Mouse (Mus musculus): ENCODE measurements around the gene Zfp61.
A peak's percentile ranks its signal among the peaks of the same experiment; 100 is the strongest.
"Not testable (repeated sequence)": the region's sequence is repeated elsewhere in the genome, so short reads cannot be mapped to it uniquely, and the experiment has no call there.

Zfp61 gene

GRCm38 (mm10) chr7:24287670-24288069 is 13.4 kb downstream of the Zfp61 start:
- H3K36me3 ChIP-seq (ENCODE audit: control insufficient read depth, insufficient read depth, low read length, poor library complexity, severe bottlenecking) = peaks cover 3% of the 10 kb centered on the region; the same call in 1 of the 2 replicates
- no peaks in the 10 kb centered on the region for H3K27me3 ChIP-seq (ENCODE audit: control insufficient read depth, insufficient read depth, low read length, poor library complexity, severe bottlenecking)
- no peak for DNase-seq (ENCODE audit: low read depth, low spot score)

- no peak for DNase-seq (ENCODE audit: low read depth, low spot score)
- no peaks in the 10 kb centered on the region for H3K27me3 ChIP-seq (ENCODE audit: control insufficient read depth, insufficient read depth, low read length, poor library complexity, severe bottlenecking)
- peaks cover 1% of the 10 kb centered on the region; the same call in 1 of the 2 replicates for H3K36me3 ChIP-seq (ENCODE audit: control insufficient read depth, insufficient read depth, low read length, poor library complexity, severe bottlenecking)
Observed at GRCm38 (mm10) chr7:24286916-24287315, 14.1 kb downstream of the Zfp61 start.

- peak; percentile 30 for DNase-seq (ENCODE audit: low read depth, low spot score)
- no peaks in the 10 kb centered on the region; the same call in 1 of the 2 replicates for H3K36me3 ChIP-seq (ENCODE audit: control insufficient read depth, insufficient read depth, low read length, poor library complexity, severe bottlenecking)
- H3K27me3 ChIP-seq (ENCODE audit: control insufficient read depth, insufficient read depth, low read length, poor library complexity, severe bottlenecking) = no peaks in the 10 kb centered on the region
Observed at GRCm38 (mm10) chr7:24286090-24286489, 14.9 kb downstream of the Zfp61 start.

GRCm38 (mm10) chr7:24280858-24281145 is 20.2 kb downstream of the Zfp61 start:
- DNase-seq (ENCODE audit: low read depth, low spot score) = no peak
- no peaks in the 10 kb centered on the region for H3K36me3 ChIP-seq (ENCODE audit: control insufficient read depth, insufficient read depth, low read length, poor library complexity, severe bottlenecking)
- no peaks in the 10 kb centered on the region for H3K27me3 ChIP-seq (ENCODE audit: control insufficient read depth, insufficient read depth, low read length, poor library complexity, severe bottlenecking)

- H3K27me3 ChIP-seq (ENCODE audit: control insufficient read depth, insufficient read depth, low read length, poor library complexity, severe bottlenecking) = no peaks in the 10 kb centered on the region
- DNase-seq (ENCODE audit: low read depth, low spot score) = no peak
Observed at GRCm38 (mm10) chr7:24280031-24280857, 20.8 kb downstream of the Zfp61 start.

GRCm38 (mm10) chr7:24278771-24279170 is 22.3 kb downstream of the Zfp61 start:
- DNase-seq (ENCODE audit: low read depth, low spot score); H3K36me3 ChIP-seq (ENCODE audit: control insufficient read depth, insufficient read depth, low read length, poor library complexity, severe bottlenecking); H3K27me3 ChIP-seq (ENCODE audit: control insufficient read depth, insufficient read depth, low read length, poor library complexity, severe bottlenecking): not testable (repeated sequence)

More at GRCm38 (mm10) chr7:24280031-24280857, 20.8 kb downstream of the Zfp61 start:
- no peaks in the 10 kb centered on the region for H3K36me3 ChIP-seq (ENCODE audit: control insufficient read depth, insufficient read depth, low read length, poor library complexity, severe bottlenecking)

GRCm38 (mm10) chr7:24274456-24274855 is 26.6 kb downstream of the Zfp61 start:
- Histone ChIP-seq H3K27me3 (ENCODE audit: control insufficient read depth, insufficient read depth, low read length, poor library complexity, severe bottlenecking) (no peaks in the 10 kb centered on the region), H3K36me3 (ENCODE audit: control insufficient read depth, insufficient read depth, low read length, poor library complexity, severe bottlenecking) (no peaks in the 10 kb centered on the region)
- no peak for DNase-seq (ENCODE audit: low read depth, low spot score)

- DNase-seq (ENCODE audit: low read depth, low spot score) = no peak
- no peaks in the 10 kb centered on the region for H3K27me3 ChIP-seq (ENCODE audit: control insufficient read depth, insufficient read depth, low read length, poor library complexity, severe bottlenecking)
- no peaks in the 10 kb centered on the region for H3K36me3 ChIP-seq (ENCODE audit: control insufficient read depth, insufficient read depth, low read length, poor library complexity, severe bottlenecking)
Observed at GRCm38 (mm10) chr7:24271191-24271590, 29.8 kb downstream of the Zfp61 start.

GRCm38 (mm10) chr7:24270288-24270672 is 30.8 kb downstream of the Zfp61 start, which contains the start of gene Zfp93:
Zfp93 (plus strand) TSS chr7:24270420.
- peak; percentile 43 for DNase-seq (ENCODE audit: low read depth, low spot score)
- H3K36me3 ChIP-seq (ENCODE audit: control insufficient read depth, insufficient read depth, low read length, poor library complexity, severe bottlenecking) = no peaks in the 10 kb centered on the region

GRCm38 (mm10) chr7:24269667-24270287 is 31.3 kb downstream of the Zfp61 start:
- H3K36me3 ChIP-seq (ENCODE audit: control insufficient read depth, insufficient read depth, low read length, poor library complexity, severe bottlenecking) = no peaks in the 10 kb centered on the region
- DNase-seq (ENCODE audit: low read depth, low spot score) = no peak
- H3K27me3 ChIP-seq (ENCODE audit: control insufficient read depth, insufficient read depth, low read length, poor library complexity, severe bottlenecking) = no peaks in the 10 kb centered on the region

More at GRCm38 (mm10) chr7:24270288-24270672, 30.8 kb downstream of the Zfp61 start, which contains the start of gene Zfp93:
- H3K27me3 ChIP-seq (ENCODE audit: control insufficient read depth, insufficient read depth, low read length, poor library complexity, severe bottlenecking) = no peaks in the 10 kb centered on the region

GRCm38 (mm10) chr7:24269256-24269655 is 31.8 kb downstream of the Zfp61 start:
- H3K36me3 ChIP-seq (ENCODE audit: control insufficient read depth, insufficient read depth, low read length, poor library complexity, severe bottlenecking) = no peaks in the 10 kb centered on the region
- DNase-seq (ENCODE audit: low read depth, low spot score) = no peak
- H3K27me3 ChIP-seq (ENCODE audit: control insufficient read depth, insufficient read depth, low read length, poor library complexity, severe bottlenecking) = no peaks in the 10 kb centered on the region

- no peaks in the 10 kb centered on the region for H3K36me3 ChIP-seq (ENCODE audit: control insufficient read depth, insufficient read depth, low read length, poor library complexity, severe bottlenecking)
- DNase-seq (ENCODE audit: low read depth, low spot score) = no peak
Observed at GRCm38 (mm10) chr7:24268176-24269155, 32.6 kb downstream of the Zfp61 start.

GRCm38 (mm10) chr7:24260000-24260312 is 41.1 kb downstream of the Zfp61 start:
- DNase-seq (ENCODE audit: low read depth, low spot score) = no peak
- Histone ChIP-seq H3K36me3 (ENCODE audit: control insufficient read depth, insufficient read depth, low read length, poor library complexity, severe bottlenecking) (no peaks in the 10 kb centered on the region), H3K27me3 (ENCODE audit: control insufficient read depth, insufficient read depth, low read length, poor library complexity, severe bottlenecking) (no peaks in the 10 kb centered on the region)

More at GRCm38 (mm10) chr7:24268176-24269155, 32.6 kb downstream of the Zfp61 start:
- no peaks in the 10 kb centered on the region for H3K27me3 ChIP-seq (ENCODE audit: control insufficient read depth, insufficient read depth, low read length, poor library complexity, severe bottlenecking)

GRCm38 (mm10) chr7:24259306-24259999 is 41.6 kb downstream of the Zfp61 start:
- no peaks in the 10 kb centered on the region for H3K36me3 ChIP-seq (ENCODE audit: control insufficient read depth, insufficient read depth, low read length, poor library complexity, severe bottlenecking)
- H3K27me3 ChIP-seq (ENCODE audit: control insufficient read depth, insufficient read depth, low read length, poor library complexity, severe bottlenecking) = no peaks in the 10 kb centered on the region
- DNase-seq (ENCODE audit: low read depth, low spot score) = no peak
